Mouse (Mus musculus) C2C12 (cell line): ENCODE measurements at regions not wholly inside any gene's neighbourhood (a gene's known extent, or its start where the extent isn't known, plus 50 kb on each side); places are given as distances from the start of the nearest gene placed in this dataset.

Experiments used
- H3K27me3 ChIP-seq: one replicate; pipeline ENCODE4 v1.6.1; 2011; ENCODE audit not compliant: control insufficient read depth, insufficient read depth, insufficient read length
- H3K36me3 ChIP-seq: one replicate; pipeline ENCODE4 v1.6.1; 2011; ENCODE audit not compliant: control insufficient read depth, insufficient read depth
- H3K4me3 ChIP-seq: one replicate; pipeline ENCODE4 v1.5.1; 2011; ENCODE audit warnings: mild to moderate bottlenecking, control low read depth; ENCODE audit not compliant: poor library complexity, insufficient read depth, severe bottlenecking
- H3K79me2 ChIP-seq: one replicate; pipeline ENCODE4 v1.6.1; 2011; ENCODE audit not compliant: control insufficient read depth, insufficient read depth
- H3K79me3 ChIP-seq: one replicate; pipeline ENCODE4 v1.6.1; 2011; ENCODE audit warnings: low read depth, control low read depth
- H3ac ChIP-seq: one replicate; pipeline ENCODE3; 2011; ENCODE audit warnings: low read depth; ENCODE audit not compliant: control insufficient read depth, insufficient read length
- CEBPB ChIP-seq: IDR thresholded peaks from one replicate; pipeline ENCODE4 v1.6.1; 2011; ENCODE audit warnings: low read depth, mild to moderate bottlenecking, control low read depth, moderate library complexity
- CTCF ChIP-seq: IDR thresholded peaks from one replicate; pipeline ENCODE4 v1.5.1; 2011; ENCODE audit not compliant: control insufficient read depth, insufficient read depth, insufficient read length
- FOSL1 ChIP-seq: IDR thresholded peaks from one replicate; pipeline ENCODE4 v1.8.0; 2011; ENCODE audit warnings: mild to moderate bottlenecking, low read length; ENCODE audit not compliant: poor library complexity, insufficient read depth, severe bottlenecking
- MAX ChIP-seq: IDR thresholded peaks from one replicate; pipeline ENCODE4 v1.6.1; 2011; ENCODE audit warnings: mild to moderate bottlenecking, control low read depth
- MYOD1 ChIP-seq: IDR thresholded peaks from one replicate; pipeline ENCODE4 v1.6.1; 2011; ENCODE audit warnings: low read depth; ENCODE audit not compliant: control insufficient read depth, insufficient read length
- MYOG ChIP-seq: IDR thresholded peaks from one replicate; pipeline ENCODE4 v1.6.1; 2011; ENCODE audit not compliant: control insufficient read depth, insufficient read length; ENCODE audit errors: extremely low read depth
- USF1 ChIP-seq: IDR thresholded peaks from one replicate; pipeline ENCODE4 v1.6.1; 2011; ENCODE audit warnings: low read depth, mild to moderate bottlenecking, control low read depth, moderate library complexity

- Histone ChIP-seq H3K27me3 (no peaks in the 10 kb centered on the region), H3K36me3 (no peaks in the 10 kb centered on the region), H3K4me3 (no peak overlapping the region), H3K79me3 (no peaks in the 10 kb centered on the region), H3ac (no peak overlapping the region), H3K79me2 (no peaks in the 10 kb centered on the region)
- TF ChIP-seq MYOG (no peak), MAX (no peak), USF1 (no peak), CTCF (no peak), CEBPB (no peak), MYOD1 (no peak), FOSL1 (no peak)
These were observed 320.4 kb upstream of the Chd6 start for GRCm38 (mm10) chr2:161429294-161429693.

GRCm38 (mm10) chr2:161425587-161425986 lies 316.7 kb upstream of the Chd6 start:
- no peaks in the 10 kb centered on the region for H3K79me2 ChIP-seq
- H3K27me3 ChIP-seq: no peaks in the 10 kb centered on the region
- H3K4me3 ChIP-seq: no peak overlapping the region
- no peak for TF ChIP-seq FOSL1
- TF ChIP-seq MYOG: no peak
- no peak for TF ChIP-seq MYOD1
- no peak for TF ChIP-seq USF1
- no peak for TF ChIP-seq CTCF
- TF ChIP-seq CEBPB: no peak
- TF ChIP-seq MAX: no peak
- H3ac ChIP-seq: no peak overlapping the region
- no peaks in the 10 kb centered on the region for H3K79me3 ChIP-seq
- H3K36me3 ChIP-seq: no peaks in the 10 kb centered on the region

- H3K79me2 ChIP-seq: no peaks in the 10 kb centered on the region
- no peak for TF ChIP-seq CTCF
- TF ChIP-seq MYOD1: no peak
- TF ChIP-seq MAX: no peak
- TF ChIP-seq FOSL1: no peak
- TF ChIP-seq MYOG: no peak
- no peaks in the 10 kb centered on the region for H3K79me3 ChIP-seq
- H3K36me3 ChIP-seq: no peaks in the 10 kb centered on the region
- H3ac ChIP-seq: no peak overlapping the region
- no peaks in the 10 kb centered on the region for H3K27me3 ChIP-seq
- no peak overlapping the region for H3K4me3 ChIP-seq
These were observed 309.2 kb upstream of the Chd6 start for GRCm38 (mm10) chr2:161418062-161418461.

- TF ChIP-seq MAX (no peak), MYOG (no peak), CTCF (no peak), USF1 (no peak), CEBPB (no peak), MYOD1 (no peak), FOSL1 (no peak)
- Histone ChIP-seq H3K4me3 (no peak overlapping the region), H3K79me2 (no peaks in the 10 kb centered on the region), H3K36me3 (no peaks in the 10 kb centered on the region), H3ac (no peak overlapping the region), H3K27me3 (no peaks in the 10 kb centered on the region), H3K79me3 (no peaks in the 10 kb centered on the region)
These were observed 307.5 kb upstream of the Chd6 start for GRCm38 (mm10) chr2:161416218-161416927.

- H3K79me2 ChIP-seq: no peaks in the 10 kb centered on the region
- H3K36me3 ChIP-seq: no peaks in the 10 kb centered on the region
- H3K27me3 ChIP-seq: no peaks in the 10 kb centered on the region
- no peaks in the 10 kb centered on the region for H3K79me3 ChIP-seq
- no peak overlapping the region for H3ac ChIP-seq
- TF ChIP-seq CEBPB: no peak
- TF ChIP-seq CTCF: no peak
- no peak for TF ChIP-seq MAX
- no peak for TF ChIP-seq FOSL1
- no peak for TF ChIP-seq MYOG
- no peak for TF ChIP-seq MYOD1
- TF ChIP-seq USF1: no peak
- H3K4me3 ChIP-seq: no peak overlapping the region
These were observed 299.4 kb upstream of the Chd6 start for GRCm38 (mm10) chr2:161408306-161408705.

GRCm38 (mm10) chr2:161405847-161406384 lies 297.0 kb upstream of the Chd6 start:
- no peaks in the 10 kb centered on the region for H3K79me3 ChIP-seq

More at GRCm38 (mm10) chr2:161405847-161406384, 297.0 kb upstream of the Chd6 start:
- TF ChIP-seq MYOG (no peak), MYOD1 (no peak), FOSL1 (no peak), CTCF (no peak), MAX (no peak), USF1 (no peak), CEBPB (no peak)
- H3K4me3 ChIP-seq: no peak overlapping the region
- H3K36me3 ChIP-seq: no peaks in the 10 kb centered on the region
- H3K79me2 ChIP-seq: no peaks in the 10 kb centered on the region
- H3K27me3 ChIP-seq: no peaks in the 10 kb centered on the region
- H3ac ChIP-seq: no peak overlapping the region
